Mouse (Mus musculus) midbrain, embryonic 13.5 days (tissue): Measurements from ENCODE around the gene Pdgfb. TPM values are rescaled to one million over a fixed set of nuclear protein-coding genes. Genes with fewer than 3 reads are reported as not detected.

Experiments used
- ATAC-seq: fragments of 200-750 bp; cut with Nextera tagmentation; 2 replicates; pipeline ENCODE4 v1.8.0; 2017; ENCODE audit warnings: mild to moderate bottlenecking, moderate TSS enrichment, moderate library complexity
- H3K27ac ChIP-seq: fragments of 300-500 bp; sonication (generic); 2 replicates; pipeline ENCODE4 v1.5.1; 2015; ENCODE audit warnings: inconsistent platforms, mild to moderate bottlenecking, moderate library complexity
- H3K27me3 ChIP-seq: fragments of 300-500 bp; sonication (generic); 2 replicates; pipeline ENCODE4 v1.6.1; 2015; ENCODE audit warnings: mild to moderate bottlenecking, inconsistent platforms
- H3K36me3 ChIP-seq: fragments of 300-500 bp; sonication (generic); 2 replicates; pipeline ENCODE4 v1.6.1; 2015; ENCODE audit warnings: mild to moderate bottlenecking, inconsistent platforms
- H3K4me1 ChIP-seq: fragments of 300-500 bp; sonication (generic); replicated peaks from 2 replicates; pipeline ENCODE4 v1.6.1; 2015; ENCODE audit warnings: inconsistent platforms
- H3K4me2 ChIP-seq: fragments of 300-500 bp; sonication (generic); replicated peaks from 2 replicates; pipeline ENCODE4 v1.6.1; 2015; ENCODE audit warnings: moderate library complexity, mild to moderate bottlenecking, inconsistent platforms
- H3K4me3 ChIP-seq: fragments of 300-500 bp; sonication (generic); replicated peaks from 2 replicates; pipeline ENCODE4 v1.5.1; 2015; ENCODE audit warnings: mild to moderate bottlenecking, inconsistent platforms
- H3K9ac ChIP-seq: fragments of 300-500 bp; sonication (generic); replicated peaks from 2 replicates; pipeline ENCODE4 v1.6.1; 2015; ENCODE audit warnings: mild to moderate bottlenecking, inconsistent platforms
- H3K9me3 ChIP-seq: fragments of 300-500 bp; sonication (generic); 2 replicates; pipeline ENCODE4 v1.6.1; 2016; ENCODE audit warnings: mild to moderate bottlenecking, inconsistent platforms
- WGBS: fragments of 180-500 bp; shearing (Covaris S2); methylation state at CpG from one replicate; pipeline ENCODE4 v1.1.7; 2015; 5-methylcytosine and 5-hydroxymethylcytosine counted together
- microRNA-seq: library from miRNA; unstranded; fragments of <30 nt; microRNA quantifications from one replicate; pipeline ENCODE4, GENCODE M21; 2016
- polyA plus RNA-seq: library from polyadenylated mRNA; unstranded; fragments of >200 nt; fragmentation: Nextera tagmentation; extraction: Ambion mirVana; gene quantifications from 2 replicates; pipeline ENCODE4 v1.2.1, GENCODE M21; 2015

The Pdgfb gene
- polyA plus RNA-seq, 1 experiment from 2014 or later = 2.3 TPM

- peak; percentile 79 for ATAC-seq
- H3K36me3 ChIP-seq = no peaks in the 10 kb centered on the region
- peak overlapping the region; percentile 57 for H3K9ac ChIP-seq
- WGBS = 1% methylated on average over 24 of the region's 24 CpGs
- no peaks in the 10 kb centered on the region for H3K9me3 ChIP-seq
- peaks cover 33% of the 10 kb centered on the region for H3K4me1 ChIP-seq
- no peaks in the 10 kb centered on the region for H3K27me3 ChIP-seq
- H3K4me2 ChIP-seq = peak overlapping the region; percentile 60
- peak overlapping the region; percentile 62 for H3K27ac ChIP-seq
- peak overlapping the region; percentile 34 for H3K4me3 ChIP-seq
Observed at GRCm38 (mm10) chr15:79950250-79951025, 64.3 kb downstream of the Pdgfb start.

- H3K27ac ChIP-seq = no peak overlapping the region
- H3K9ac ChIP-seq = no peak overlapping the region
- H3K4me1 ChIP-seq = peaks cover 29% of the 10 kb centered on the region
- H3K36me3 ChIP-seq = no peaks in the 10 kb centered on the region
- no peaks in the 10 kb centered on the region for H3K9me3 ChIP-seq
- no peak overlapping the region for H3K4me3 ChIP-seq
- peaks cover 3% of the 10 kb centered on the region; the same call in 1 of the 2 replicates for H3K27me3 ChIP-seq
- H3K4me2 ChIP-seq = no peak overlapping the region
- WGBS = 71% methylated on average over 6 of the region's 6 CpGs
- no peak for ATAC-seq
Observed at GRCm38 (mm10) chr15:79947681-79948080, 67.1 kb downstream of the Pdgfb start.

GRCm38 (mm10) chr15:79946790-79947189 is 68.0 kb downstream of the Pdgfb start:
- ATAC-seq = no peak
- Histone ChIP-seq H3K27me3 (peaks cover 3% of the 10 kb centered on the region; the same call in 1 of the 2 replicates), H3K9ac (no peak overlapping the region), H3K4me2 (no peak overlapping the region), H3K4me3 (no peak overlapping the region), H3K9me3 (no peaks in the 10 kb centered on the region), H3K36me3 (no peaks in the 10 kb centered on the region), H3K4me1 (peaks cover 26% of the 10 kb centered on the region), H3K27ac (no peak overlapping the region)
- 55% methylated on average over 9 of the region's 9 CpGs for WGBS

GRCm38 (mm10) chr15:79946022-79946421 is 68.8 kb downstream of the Pdgfb start:
- H3K9ac ChIP-seq = no peak overlapping the region
- H3K27ac ChIP-seq = no peak overlapping the region
- no peaks in the 10 kb centered on the region for H3K9me3 ChIP-seq
- H3K4me1 ChIP-seq = peaks cover 18% of the 10 kb centered on the region
- WGBS = 12% methylated on average over 4 of the region's 4 CpGs
- peaks cover 3% of the 10 kb centered on the region; the same call in 1 of the 2 replicates for H3K27me3 ChIP-seq
- no peak overlapping the region for H3K4me3 ChIP-seq
- H3K36me3 ChIP-seq = no peaks in the 10 kb centered on the region
- no peak overlapping the region for H3K4me2 ChIP-seq
- ATAC-seq = peak; percentile 74

Small RNAs within 50 kb of the gene (microRNA-seq; reads per million reads assigned to microRNA genes)
- gene Mir7213 = not detected

Other genes starting within 250 kb of the Pdgfb start
- 84.8 and 91.6 TPM in 2 replicates for gene Dnal4, start 237.1 kb downstream of the Pdgfb start, polyA plus RNA-seq
- gene Nptxr, start 210.2 kb downstream of the Pdgfb start, polyA plus RNA-seq = 18.1 and 18.6 TPM in 2 replicates
- gene Npcd, start 180.7 kb downstream of the Pdgfb start, polyA plus RNA-seq = 0.58 and 1.2 TPM in 2 replicates
- gene Cbx6, start 180.3 kb downstream of the Pdgfb start, polyA plus RNA-seq = 53.9 and 61.4 TPM in 2 replicates
- gene Apobec3, start 123.3 kb downstream of the Pdgfb start, polyA plus RNA-seq = 3.1 and 3.8 TPM in 2 replicates
- gene Cbx7, start 43.9 kb downstream of the Pdgfb start, polyA plus RNA-seq = 3.0 and 4.3 TPM in 2 replicates
- gene Syngr1, start 76.4 kb upstream of the Pdgfb start, polyA plus RNA-seq = 20.6 and 26.2 TPM in 2 replicates
- gene Rpl3, start 76.9 kb upstream of the Pdgfb start, polyA plus RNA-seq = 608 and 612 TPM in 2 replicates
- 41.1 and 43.0 TPM in 2 replicates for gene Tab1, start 118.2 kb upstream of the Pdgfb start, polyA plus RNA-seq
- 11.4 and 12.3 TPM in 2 replicates for gene Mgat3, start 158.7 kb upstream of the Pdgfb start, polyA plus RNA-seq
- 42.2 and 43.8 TPM in 2 replicates for gene Mief1, start 219.0 kb upstream of the Pdgfb start, polyA plus RNA-seq
- gene AC140267.1, start 220.9 kb upstream of the Pdgfb start, polyA plus RNA-seq = not detected in 2 replicates
- gene Atf4, start 240.2 kb upstream of the Pdgfb start, polyA plus RNA-seq = 133 and 134 TPM in 2 replicates
- gene Rps19bp1, start 249.3 kb upstream of the Pdgfb start, polyA plus RNA-seq = 72.9 and 77.8 TPM in 2 replicates